Mouse (Mus musculus) megakaryocyte-erythroid progenitor cell, adult 5-6 weeks (primary cell): ENCODE results near the gene Zfp800. TPM values are rescaled to one million over a fixed set of nuclear protein-coding genes. Genes with fewer than 3 reads are reported as not detected.

Source experiments
- ATAC-seq: replicated peaks from 2 replicates; pipeline ENCODE4 v1.8.0; 2016; ENCODE audit warnings: mild to moderate bottlenecking, inconsistent platforms; ENCODE audit not compliant: severe bottlenecking, poor library complexity, low FRiP score, low TSS enrichment
- total RNA-seq, 2 experiments: library from RNA; stranded (forward) in 1 of 2; stranded (reverse) in 1 of 2; fragments of 200-1000, 215-1000 nt in 1 of 2; fragments of >200 nt in 1 of 2; fragmentation: Nextera tagmentation in 1 of 2; gene quantifications; 2 replicates each; pipeline ENCODE4 v1.2.3; 2014 to 2017

Zfp800 gene
- total RNA-seq, 2 experiments from 2014 or later, result 73.2 to 158 TPM

DNA sequence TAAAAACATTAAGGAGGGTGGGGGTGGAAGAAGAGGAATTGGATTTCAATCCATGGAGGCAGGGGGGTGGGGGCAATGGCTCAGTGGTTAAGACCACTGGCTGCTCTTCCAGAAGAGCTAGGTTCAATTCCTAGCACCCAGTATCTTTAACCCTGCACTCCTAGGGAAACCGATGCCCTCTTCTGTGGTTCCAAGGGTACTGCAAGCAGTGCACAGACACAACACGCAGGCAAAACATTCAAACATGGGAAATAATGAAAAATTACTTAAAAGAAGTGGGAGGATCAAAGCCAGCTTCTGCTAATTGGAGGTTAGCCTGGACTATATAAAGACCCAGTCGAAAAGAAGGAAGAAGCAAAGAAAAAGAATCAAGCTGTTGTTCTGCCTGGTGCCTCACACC is 921 bp upstream of the Zfp800 start:
- no peak for ATAC-seq

DNA sequence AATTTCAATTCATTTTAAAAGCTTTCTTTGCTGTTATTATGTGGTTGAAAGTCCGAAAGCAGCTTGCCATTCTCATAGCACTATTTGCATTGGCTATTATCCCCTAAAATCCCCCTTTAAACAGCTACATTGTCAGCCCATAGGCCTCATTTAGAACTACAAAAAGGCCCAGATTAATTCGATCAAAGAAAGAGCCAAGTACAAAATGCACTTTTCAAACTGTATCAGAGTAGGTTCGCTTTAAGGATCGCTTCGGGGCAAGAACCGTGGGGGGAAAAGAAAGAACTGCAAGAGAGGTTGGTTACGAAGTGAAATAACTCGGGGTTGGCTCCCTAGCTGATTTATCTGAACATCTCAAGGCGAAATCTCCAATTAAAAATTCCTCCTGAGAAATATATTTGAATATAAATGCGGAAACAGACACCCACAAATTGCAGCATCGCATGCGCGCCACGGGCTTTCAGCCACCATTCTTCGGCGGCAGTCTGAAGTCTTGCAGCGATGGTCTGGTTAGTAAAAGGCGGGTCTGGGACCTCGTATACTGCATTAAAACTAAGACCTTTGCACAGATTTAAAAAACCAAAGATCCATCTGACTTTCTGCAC is 850 bp downstream of the Zfp800 start:
- peak; percentile 80 for ATAC-seq

DNA sequence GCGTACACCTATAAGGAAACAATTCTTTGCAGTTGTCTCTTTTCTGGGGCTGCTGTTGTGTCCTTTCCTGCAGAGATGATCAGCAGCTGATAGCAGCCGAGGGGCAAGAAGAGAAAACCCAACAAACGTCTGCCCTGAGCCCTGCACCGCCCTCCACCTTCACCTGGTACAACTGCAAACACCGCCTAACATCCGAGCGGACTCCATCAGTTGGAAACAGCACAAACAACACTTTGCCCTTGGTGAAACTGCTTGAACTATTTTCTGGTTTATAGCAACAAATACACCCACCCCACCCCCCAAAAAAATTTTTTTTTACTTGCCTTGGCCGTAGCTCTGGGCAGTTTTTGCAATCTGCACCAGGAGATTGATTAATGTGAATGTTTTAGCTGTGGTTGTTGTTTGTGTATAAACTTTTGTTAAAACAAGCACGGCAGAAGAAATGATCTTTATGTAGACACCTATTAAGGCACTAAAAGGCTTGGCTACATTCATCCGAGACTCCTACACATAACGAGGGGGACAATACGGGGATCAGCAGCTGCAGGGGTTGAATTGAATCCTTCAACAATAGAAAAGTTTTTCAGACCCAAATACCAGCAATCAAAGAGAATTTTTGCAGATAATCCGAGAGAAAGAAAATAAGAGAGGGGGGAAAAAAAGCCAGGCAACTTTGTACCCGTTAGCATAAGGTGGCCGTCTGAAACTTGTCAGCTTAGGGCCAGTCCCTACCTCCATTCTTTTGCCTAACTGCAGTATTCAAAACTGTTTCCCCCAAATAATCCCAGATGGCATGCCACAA is 1.6 kb downstream of the Zfp800 start:
- no peak for ATAC-seq

DNA sequence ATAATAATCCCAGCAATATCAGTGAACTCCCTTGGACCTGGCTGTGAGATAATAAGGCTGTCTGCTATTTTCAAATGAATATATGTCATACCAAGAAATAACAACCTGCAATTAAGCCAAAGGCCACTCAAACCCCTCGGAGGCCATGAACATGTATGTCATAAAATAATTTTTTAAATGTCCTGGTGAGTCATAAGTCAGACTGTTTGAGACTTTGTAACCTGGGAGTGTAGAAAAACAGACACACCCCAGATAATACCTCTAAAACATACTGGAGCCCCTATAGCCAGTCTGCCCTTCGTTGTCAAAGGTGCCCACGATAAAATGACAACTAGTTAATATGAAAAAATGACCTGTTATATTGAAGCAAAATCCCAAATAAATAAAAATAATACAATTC is 8.8 kb downstream of the Zfp800 start:
- ATAC-seq, result no peak

DNA sequence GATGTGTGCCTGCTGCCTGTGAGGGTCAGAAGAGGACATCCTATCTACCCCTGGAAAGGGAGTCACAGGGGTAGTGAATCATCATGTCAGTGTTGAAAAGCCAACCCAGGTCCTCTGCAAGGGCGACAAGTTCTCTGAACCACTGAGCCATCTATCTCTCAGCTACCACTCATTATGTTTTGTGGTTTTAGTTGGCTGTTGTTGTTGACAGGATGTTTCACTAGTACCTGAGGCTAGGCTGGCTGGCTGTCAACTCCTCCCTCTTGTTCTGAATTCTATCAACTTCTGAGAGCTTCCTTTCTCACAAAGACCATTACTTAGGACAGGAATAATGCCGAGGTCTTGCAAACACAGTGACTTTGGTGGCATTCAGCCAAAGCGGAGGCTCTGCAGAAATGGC is 12.6 kb downstream of the Zfp800 start:
- ATAC-seq, result no peak

DNA sequence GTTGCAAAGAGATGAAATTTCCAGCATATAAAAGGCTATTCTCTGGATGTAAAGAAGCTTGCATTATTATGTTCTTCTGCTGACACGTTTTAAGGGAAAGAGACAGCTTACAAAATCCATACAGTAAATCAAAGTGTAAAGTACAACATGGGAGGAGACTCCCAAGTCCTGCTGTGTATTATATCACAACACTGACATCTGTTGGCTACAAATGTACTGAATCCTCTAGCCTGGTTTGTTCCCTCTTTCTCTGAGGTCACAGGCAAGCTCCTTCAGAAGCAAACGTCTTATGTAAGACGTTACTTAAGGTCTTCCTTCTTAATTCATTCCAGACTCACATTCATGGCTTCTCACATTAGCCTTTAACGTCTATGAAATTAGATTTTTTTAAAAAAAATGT is 15.8 kb downstream of the Zfp800 start:
- ATAC-seq, result peak; percentile 70

DNA sequence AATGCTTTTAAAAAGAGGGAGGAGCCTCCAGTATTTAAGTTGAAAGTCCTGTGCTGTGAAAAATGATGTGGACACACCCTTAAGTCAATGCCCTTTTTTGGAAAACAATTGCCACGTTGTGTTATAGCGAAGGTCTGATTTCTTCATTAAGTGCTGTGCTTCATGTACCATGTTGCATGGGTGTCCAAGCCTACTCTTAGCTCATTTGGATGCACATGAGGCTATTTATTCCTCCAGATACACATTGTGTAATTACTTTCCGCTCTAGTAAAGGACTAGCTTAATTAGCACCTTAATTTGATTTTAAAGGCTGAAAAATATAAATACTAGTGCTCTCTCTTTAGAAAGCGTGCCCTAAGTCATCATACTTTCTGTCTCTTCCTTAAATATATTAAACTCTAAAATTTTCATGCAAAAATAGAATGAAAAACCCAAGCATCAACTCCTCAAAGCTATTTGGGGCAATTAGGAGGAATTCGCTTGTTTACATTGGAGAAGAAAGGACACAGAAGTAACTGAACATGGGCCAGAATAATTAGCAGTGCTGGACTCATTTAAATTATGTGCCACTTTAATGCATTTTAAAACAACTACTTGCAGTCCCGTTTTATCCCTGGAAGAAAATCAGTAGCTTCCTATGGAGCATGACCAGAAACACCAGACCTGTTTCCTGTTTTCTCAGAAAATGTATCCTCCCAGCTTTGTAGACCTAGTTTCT is 27.7 kb downstream of the Zfp800 start:
- ATAC-seq, result no peak

DNA sequence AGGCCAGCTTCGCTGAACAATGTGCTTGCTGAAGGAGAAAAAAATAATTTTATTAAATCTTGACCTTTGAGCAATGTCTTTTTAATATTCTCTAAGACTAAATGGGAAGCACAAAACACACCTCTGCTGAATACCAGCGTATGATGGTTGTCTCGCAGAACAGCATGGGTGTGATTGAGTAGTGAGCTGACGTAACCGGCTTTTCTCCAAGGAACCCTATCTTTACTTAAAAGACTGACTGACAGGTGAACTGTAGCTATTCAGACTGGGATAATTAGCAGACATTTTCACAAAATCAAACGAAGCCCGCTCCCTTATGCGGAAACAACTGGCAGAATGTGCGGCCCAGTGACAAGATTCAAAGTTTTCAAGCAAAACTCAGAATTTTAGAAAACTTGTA is 30.2 kb downstream of the Zfp800 start:
- no peak for ATAC-seq

DNA sequence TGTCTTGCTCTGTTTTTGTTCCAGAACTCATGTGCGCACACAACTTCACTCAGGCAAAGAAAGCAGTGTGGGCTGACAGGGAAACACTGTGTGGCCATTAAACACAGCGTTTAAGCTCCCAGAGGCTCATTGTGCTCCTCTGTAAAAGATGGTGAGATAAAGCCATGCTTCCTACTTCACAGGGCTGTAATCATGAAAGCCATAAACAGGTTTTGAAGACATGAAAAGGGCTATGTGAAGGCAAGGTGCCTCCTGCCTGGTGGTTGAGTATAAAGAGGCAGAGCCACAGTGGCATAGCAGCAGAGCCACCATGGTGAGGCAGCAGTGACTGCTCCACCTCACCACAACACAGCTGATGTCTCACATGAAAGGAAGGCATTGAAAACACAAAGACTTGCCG is 46.7 kb downstream of the Zfp800 start:
- no peak for ATAC-seq

DNA sequence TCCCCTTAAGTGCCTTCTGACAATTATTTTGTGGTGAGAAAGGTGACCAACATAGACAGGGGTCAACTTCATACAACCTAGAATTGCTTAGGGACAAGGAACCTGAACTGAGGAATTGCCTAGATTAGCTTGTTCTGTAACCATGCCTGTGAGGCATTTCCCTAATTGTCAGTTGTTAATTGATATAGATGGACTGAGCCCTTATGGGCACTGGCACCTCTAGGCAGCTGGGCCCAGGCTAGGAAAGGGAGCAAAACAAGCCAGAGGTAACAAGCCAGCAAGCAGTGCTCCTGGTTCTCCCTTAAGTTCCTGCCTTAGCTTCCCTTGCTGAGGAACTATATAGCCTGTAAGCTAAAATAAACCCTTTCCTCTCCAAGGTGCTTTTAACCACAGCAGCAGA is 52.1 kb downstream of the Zfp800 start:
- no peak for ATAC-seq

DNA sequence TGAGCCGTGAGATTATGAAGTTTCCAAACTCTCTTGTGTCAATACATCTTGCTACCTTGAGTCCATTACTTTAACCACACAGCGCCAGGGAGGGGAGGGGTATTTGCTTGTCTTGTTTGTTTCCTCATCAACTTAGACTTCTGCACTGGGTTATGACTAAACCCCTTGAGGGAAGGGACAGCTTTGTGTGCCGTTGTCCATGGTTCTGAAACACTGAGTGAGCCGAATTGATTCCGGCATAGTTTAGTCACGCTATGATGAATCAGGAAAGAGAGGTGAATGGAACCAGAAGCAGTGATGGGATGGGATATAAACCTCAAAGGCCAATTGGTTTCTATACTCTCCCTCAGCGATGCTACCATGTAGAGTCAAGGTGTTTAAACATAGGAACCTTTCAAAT is 52.6 kb downstream of the Zfp800 start:
- ATAC-seq, result no peak

DNA sequence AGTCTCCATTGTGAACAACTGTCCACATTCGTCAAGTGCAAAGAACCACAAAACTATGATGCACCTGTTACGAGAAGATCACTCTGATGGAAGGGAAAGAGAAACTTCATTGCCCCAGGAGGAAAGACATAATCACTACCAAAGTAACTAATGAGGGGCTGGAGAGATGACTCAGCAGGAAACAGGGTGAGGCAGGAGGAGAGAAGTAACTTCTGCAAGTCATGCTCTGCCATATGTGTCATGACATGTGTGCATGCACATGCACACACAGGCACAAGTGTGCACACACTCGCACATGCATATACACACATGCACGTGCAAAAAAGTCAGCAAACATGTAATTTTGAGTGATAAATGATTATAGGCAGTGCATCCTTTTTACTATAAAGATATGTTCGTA is 54.9 kb downstream of the Zfp800 start:
- ATAC-seq, result 0 out of 2 replicates have a peak, but pooled peaks have one; percentile 26

DNA sequence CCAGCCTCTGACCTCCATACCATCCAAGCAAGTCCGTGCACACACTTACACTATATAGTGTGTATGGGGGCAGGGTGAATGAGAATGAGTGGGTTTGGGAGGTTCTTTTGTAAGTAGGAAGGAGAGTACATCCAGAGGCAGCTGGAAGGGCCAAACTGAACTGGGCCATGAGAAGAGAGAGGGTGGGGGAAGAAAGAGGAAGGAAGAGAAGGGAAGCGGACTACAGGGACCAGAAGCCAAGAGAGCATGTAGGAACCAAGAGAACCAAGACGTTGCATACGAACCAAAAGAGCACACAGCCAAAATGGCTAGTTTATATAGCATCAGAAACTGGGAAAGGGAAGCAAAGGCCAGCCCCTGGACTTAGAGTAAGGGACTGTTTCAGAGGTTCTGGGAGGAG is 56.6 kb downstream of the Zfp800 start:
- no peak for ATAC-seq

DNA sequence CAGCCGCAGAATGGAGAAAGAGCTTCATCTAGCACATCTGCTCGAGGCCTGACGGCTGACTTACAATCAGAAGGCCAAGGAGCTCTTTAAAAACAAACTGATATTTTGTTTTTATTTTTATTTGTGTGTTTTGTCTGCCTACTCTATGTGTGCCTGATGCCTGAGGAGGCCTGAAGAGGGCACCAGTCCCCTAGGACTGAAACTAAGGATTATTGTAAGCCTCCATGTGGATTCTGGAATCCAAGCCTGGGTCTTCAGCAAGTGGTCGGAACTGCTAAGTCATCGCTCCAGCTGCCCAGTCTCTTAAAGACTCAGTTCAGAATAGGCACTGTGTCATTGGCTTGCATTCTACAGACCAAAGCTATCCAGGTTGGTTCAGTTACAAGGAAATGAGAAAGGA is 58.4 kb downstream of the Zfp800 start:
- no peak for ATAC-seq

DNA sequence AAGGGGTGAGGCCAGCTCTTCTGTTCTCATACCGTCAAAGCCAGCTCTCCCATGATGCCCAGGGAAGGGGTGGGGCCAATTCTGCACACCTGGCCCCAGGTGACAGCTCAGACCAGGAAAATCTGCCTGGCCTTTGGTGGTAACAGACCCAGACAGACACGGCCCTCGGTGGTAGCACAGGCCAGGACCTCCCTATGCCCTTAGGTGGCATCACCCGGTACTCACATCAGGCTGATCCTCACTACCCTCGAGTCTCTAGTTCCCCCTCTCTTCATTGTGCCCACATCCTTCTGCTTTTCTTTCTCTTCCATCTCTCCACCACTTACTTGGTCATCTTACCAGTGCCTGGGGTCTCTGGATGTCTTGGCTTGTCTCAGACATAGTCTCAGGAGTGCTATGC is 64.1 kb downstream of the Zfp800 start:
- ATAC-seq, result no peak

DNA sequence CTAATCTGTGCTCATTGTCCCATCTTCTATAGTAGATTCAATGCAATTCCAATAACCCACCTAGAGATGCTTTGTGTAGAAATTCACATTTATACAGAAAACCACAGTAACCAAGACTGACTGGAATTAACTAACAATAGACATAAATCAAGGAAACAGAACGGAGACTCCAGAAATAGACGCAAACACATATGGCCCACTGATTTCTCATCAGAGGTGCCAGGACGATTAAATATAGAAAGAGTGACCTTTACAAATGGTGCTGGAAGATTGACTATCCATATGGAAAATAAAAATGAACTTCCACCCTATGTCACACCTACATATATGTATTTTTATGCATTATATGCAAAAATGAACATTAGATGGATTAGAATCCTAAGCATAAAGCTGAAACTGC is 65.3 kb downstream of the Zfp800 start:
- no peak for ATAC-seq

DNA sequence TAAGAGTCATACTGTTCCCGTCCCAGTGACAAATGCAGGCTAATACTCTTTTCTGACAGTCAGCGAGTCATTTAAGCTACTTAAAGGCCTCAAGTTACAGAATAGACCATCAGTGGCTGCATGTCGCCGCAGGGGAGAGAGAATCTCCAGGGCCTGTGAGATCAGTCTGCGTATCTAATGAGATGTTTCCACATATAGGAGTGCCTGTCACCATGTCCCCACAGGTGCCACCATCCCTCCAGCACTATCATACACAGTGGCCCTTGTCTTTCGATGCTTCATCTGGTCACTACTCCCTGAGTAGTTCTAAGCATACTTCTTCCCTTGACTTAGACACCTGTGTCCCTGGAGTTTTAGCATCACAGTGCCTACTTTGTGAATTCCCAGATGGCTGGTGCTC is 68.0 kb downstream of the Zfp800 start:
- no peak for ATAC-seq

DNA sequence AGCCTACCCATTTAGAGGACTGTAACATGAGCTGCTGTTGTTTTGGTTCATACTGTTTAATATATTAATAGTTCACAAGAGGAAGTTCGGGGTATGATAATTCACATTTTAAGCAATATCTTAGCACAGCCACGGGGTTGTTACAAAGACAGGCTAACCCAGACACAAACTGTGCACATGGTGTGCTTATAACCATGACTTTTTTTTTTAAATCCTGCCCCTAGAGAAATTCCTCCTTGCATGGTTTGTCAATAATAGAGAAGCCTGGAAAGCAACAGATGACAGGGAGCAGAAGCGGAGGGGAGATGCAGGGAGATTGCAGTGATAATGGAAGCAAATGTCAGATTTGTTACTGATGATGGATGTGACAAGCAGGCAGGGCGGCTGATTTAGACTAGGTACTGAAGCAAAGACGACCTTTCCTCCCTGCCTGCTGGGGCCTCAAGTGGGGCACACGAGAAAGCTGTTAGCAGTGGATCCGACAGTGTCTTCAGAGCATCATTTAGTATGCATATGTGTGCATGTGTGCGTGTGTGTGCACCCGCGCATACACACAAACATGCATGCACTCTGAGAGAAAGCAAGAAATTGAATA is 68.7 kb downstream of the Zfp800 start:
- ATAC-seq, result no peak

DNA sequence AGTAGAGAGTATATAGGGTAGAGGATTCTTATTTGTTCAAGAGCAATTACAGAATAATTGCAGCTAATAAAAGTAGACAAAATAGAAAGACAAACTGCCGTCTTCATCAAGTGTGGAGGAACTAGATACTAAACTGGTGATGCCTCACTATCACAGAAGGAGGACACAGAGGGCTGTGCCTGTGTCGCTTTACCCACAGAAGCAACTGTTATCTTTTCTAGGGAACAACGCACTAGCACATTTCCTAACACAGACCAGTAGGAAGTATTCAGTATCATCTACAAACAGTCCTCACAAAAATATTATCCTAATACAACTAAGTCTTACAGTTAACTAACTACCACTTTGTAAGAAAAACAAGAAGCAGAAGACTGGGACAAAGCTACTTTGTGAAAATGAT is 71.1 kb downstream of the Zfp800 start:
- ATAC-seq, result peak; percentile 86

DNA sequence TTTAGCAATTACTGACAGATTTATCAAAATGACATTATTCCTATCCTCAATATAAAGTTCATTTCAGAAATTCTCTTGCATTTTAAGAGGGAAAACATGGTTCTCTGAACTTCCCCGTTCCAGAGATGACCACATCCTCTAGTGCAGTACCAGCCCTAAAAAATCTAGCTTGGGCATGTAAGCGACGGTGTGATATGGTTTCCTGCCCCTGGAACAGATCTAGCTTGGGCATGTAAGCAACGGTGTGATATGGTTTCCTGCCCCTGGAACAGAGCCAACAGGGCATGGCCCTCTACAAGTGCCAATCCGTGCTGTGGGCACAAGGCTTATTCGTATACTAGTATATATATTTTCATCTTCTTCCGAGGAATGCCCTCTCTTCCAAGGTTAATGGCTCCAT is 75.4 kb downstream of the Zfp800 start:
- ATAC-seq, result peak; percentile 36; the same call in 1 of the 2 replicates
